Mouse (Mus musculus) forebrain, postnatal 0 days (tissue): ENCODE measurements around the gene Wfikkn2. TPM values are rescaled to one million over a fixed set of nuclear protein-coding genes. Genes with fewer than 3 reads are reported as not detected.

Experiments used
- ATAC-seq: fragments of 200-750 bp; cut with Nextera tagmentation; 2 replicates; pipeline ENCODE4 v1.8.0; 2017; ENCODE audit warnings: mild to moderate bottlenecking, moderate library complexity
- DNase-seq: peaks from one replicate; pipeline ENCODE4 v3.0.0-alpha.2; 2015
- H3K27ac ChIP-seq: fragments of 300-500 bp; sonication (generic); 2 replicates; pipeline ENCODE4 v1.5.1; 2014; ENCODE audit warnings: low read depth, mild to moderate bottlenecking, antibody characterized with exemption, low read length, moderate library complexity, mixed read lengths
- H3K27me3 ChIP-seq: fragments of 300-500 bp; sonication (generic); 2 replicates; pipeline ENCODE4 v1.6.1; 2014; ENCODE audit warnings: mild to moderate bottlenecking, low read length, mixed read lengths; ENCODE audit not compliant: insufficient read depth
- H3K36me3 ChIP-seq: fragments of 300-500 bp; sonication (generic); 2 replicates; pipeline ENCODE4 v1.6.1; 2014; ENCODE audit warnings: mild to moderate bottlenecking, moderate library complexity; ENCODE audit not compliant: insufficient read depth
- H3K4me1 ChIP-seq: fragments of 300-500 bp; sonication (generic); 2 replicates; pipeline ENCODE4 v1.6.1; 2014; ENCODE audit warnings: antibody characterized with exemption; ENCODE audit not compliant: insufficient read depth
- H3K4me2 ChIP-seq: fragments of 300-500 bp; sonication (generic); 2 replicates; pipeline ENCODE4 v1.6.1; 2014; ENCODE audit warnings: low read depth, mild to moderate bottlenecking, moderate library complexity
- H3K4me3 ChIP-seq: fragments of 300-500 bp; sonication (generic); 2 replicates; pipeline ENCODE4 v1.5.1; 2014; ENCODE audit warnings: low read depth, low read length, mixed read lengths
- H3K9ac ChIP-seq: fragments of 300-500 bp; sonication (generic); 2 replicates; pipeline ENCODE4 v1.6.1; 2014; ENCODE audit warnings: mild to moderate bottlenecking
- H3K9me3 ChIP-seq: fragments of 300-500 bp; sonication (generic); 2 replicates; pipeline ENCODE4 v1.6.1; 2016; ENCODE audit warnings: low read length
- CTCF ChIP-seq: sonication (generic); IDR thresholded peaks from 2 replicates; pipeline ENCODE4 v1.5.1; 2016; ENCODE audit warnings: antibody characterized with exemption, control low read depth, low read depth
- WGBS: fragments of 180-500 bp; shearing (Covaris S2); extraction: QIAGEN DNeasy Blood & Tissue Kit; methylation state at CpG from one replicate; pipeline ENCODE4 v1.1.7; 2014; 5-methylcytosine and 5-hydroxymethylcytosine counted together
- polyA plus RNA-seq: library from polyadenylated mRNA; unstranded; fragments of >200 nt; fragmentation: Nextera tagmentation; extraction: Ambion mirVana; gene quantifications from 2 replicates; pipeline ENCODE4 v1.2.1, GENCODE M21; 2015
- total RNA-seq: library from RNA; depleted of rRNA; stranded (reverse); fragments of >200 nt; gene quantifications from 2 replicates; pipeline ENCODE4 v1.2.3, GENCODE M21; 2014; rRNA removed

Gene Wfikkn2
- total and polyA plus RNA-seq, 2 experiments from 2014 or later = 5.9 to 10.0 TPM

- no peak overlapping the region for H3K9ac ChIP-seq
- H3K4me1 ChIP-seq = no peaks in the 10 kb centered on the region
- no peak overlapping the region for H3K4me2 ChIP-seq
- no peak for ATAC-seq
- H3K27me3 ChIP-seq = no peaks in the 10 kb centered on the region
- no peak overlapping the region for H3K27ac ChIP-seq
- no peak for TF ChIP-seq CTCF
- no peaks in the 10 kb centered on the region for H3K36me3 ChIP-seq
- no peaks in the 10 kb centered on the region for H3K9me3 ChIP-seq
- no peak overlapping the region for H3K4me3 ChIP-seq
- no peak for DNase-seq
- WGBS = 62% methylated on average over 2 of the region's 2 CpGs
These were observed 52.7 kb downstream of the Wfikkn2 start for GRCm38 (mm10) chr11:94193109-94193508.

- DNase-seq (no peak), ATAC-seq (no peak)
- no peak overlapping the region for H3K4me3 ChIP-seq
- H3K27me3 ChIP-seq = no peaks in the 10 kb centered on the region
- H3K9me3 ChIP-seq = no peaks in the 10 kb centered on the region
- no peak overlapping the region for H3K4me2 ChIP-seq
- no peak overlapping the region for H3K9ac ChIP-seq
- no peak overlapping the region for H3K27ac ChIP-seq
- TF ChIP-seq CTCF = no peak
- H3K4me1 ChIP-seq = no peaks in the 10 kb centered on the region
- H3K36me3 ChIP-seq = no peaks in the 10 kb centered on the region
- WGBS = 86% methylated on average over 5 of the region's 5 CpGs
These were observed 55.1 kb downstream of the Wfikkn2 start for GRCm38 (mm10) chr11:94190665-94191064.

GRCm38 (mm10) chr11:94189579-94189978, 56.2 kb downstream of the Wfikkn2 start:
- H3K9ac ChIP-seq = no peak overlapping the region
- H3K4me3 ChIP-seq = no peak overlapping the region
- H3K4me2 ChIP-seq = no peak overlapping the region
- WGBS = 77% methylated on average over 10 of the region's 10 CpGs
- H3K9me3 ChIP-seq = no peaks in the 10 kb centered on the region
- ATAC-seq (no peak), DNase-seq (no peak)
- H3K4me1 ChIP-seq = no peaks in the 10 kb centered on the region
- TF ChIP-seq CTCF = no peak
- no peaks in the 10 kb centered on the region for H3K27me3 ChIP-seq
- no peaks in the 10 kb centered on the region for H3K36me3 ChIP-seq
- H3K27ac ChIP-seq = no peak overlapping the region

Other genes starting within 250 kb of the Wfikkn2 start
- 127 and 155 TPM in 2 replicates for gene Spag9, start 249.9 kb downstream of the Wfikkn2 start, total RNA-seq
- gene Spag9, start 249.9 kb downstream of the Wfikkn2 start, polyA plus RNA-seq = 50.0 and 67.1 TPM in 2 replicates
- 12.5 and 17.3 TPM in 2 replicates for gene Tob1, start 34.6 kb downstream of the Wfikkn2 start, total RNA-seq
- gene Tob1, start 34.6 kb downstream of the Wfikkn2 start, polyA plus RNA-seq = 27.9 and 31.6 TPM in 2 replicates
- gene Gm21885, start 35.9 kb upstream of the Wfikkn2 start, total RNA-seq = 0.92 TPM in 1 of 2 replicates, not detected in the other
- 0.19 TPM in 1 of 2 replicates, not detected in the other for gene Gm21885, start 35.9 kb upstream of the Wfikkn2 start, polyA plus RNA-seq
- gene Luc7l3, start 76.0 kb upstream of the Wfikkn2 start, total RNA-seq = 88.8 and 108 TPM in 2 replicates
- gene Luc7l3, start 76.0 kb upstream of the Wfikkn2 start, polyA plus RNA-seq = 76.8 and 87.2 TPM in 2 replicates
- 45.5 and 51.8 TPM in 2 replicates for gene Ankrd40, start 82.0 kb upstream of the Wfikkn2 start, total RNA-seq
- gene Ankrd40, start 82.0 kb upstream of the Wfikkn2 start, polyA plus RNA-seq = 13.7 and 15.0 TPM in 2 replicates
- gene Abcc3, start 147.0 kb upstream of the Wfikkn2 start, total RNA-seq = 1.1 and 1.6 TPM in 2 replicates
- 0.97 and 0.98 TPM in 2 replicates for gene Abcc3, start 147.0 kb upstream of the Wfikkn2 start, polyA plus RNA-seq
- gene Cacna1g, start 228.2 kb upstream of the Wfikkn2 start, total RNA-seq = 47.1 and 62.9 TPM in 2 replicates
- gene Cacna1g, start 228.2 kb upstream of the Wfikkn2 start, polyA plus RNA-seq = 5.3 and 5.8 TPM in 2 replicates
- gene Spata20, start 240.2 kb upstream of the Wfikkn2 start, total RNA-seq = 0.92 and 3.1 TPM in 2 replicates
- 0.99 and 2.3 TPM in 2 replicates for gene Spata20, start 240.2 kb upstream of the Wfikkn2 start, polyA plus RNA-seq